Mouse (Mus musculus): ENCODE results near the gene Tmem9b. TPM values are rescaled to one million over a fixed set of nuclear protein-coding genes. Genes with fewer than 3 reads are reported as not detected.
A peak's percentile ranks its signal among the peaks of the same experiment; 100 is the strongest.

Gene Tmem9b
- total and polyA plus RNA-seq, 3 experiments: 26.4 to 30.6 TPM; not detected in 1

DNA sequence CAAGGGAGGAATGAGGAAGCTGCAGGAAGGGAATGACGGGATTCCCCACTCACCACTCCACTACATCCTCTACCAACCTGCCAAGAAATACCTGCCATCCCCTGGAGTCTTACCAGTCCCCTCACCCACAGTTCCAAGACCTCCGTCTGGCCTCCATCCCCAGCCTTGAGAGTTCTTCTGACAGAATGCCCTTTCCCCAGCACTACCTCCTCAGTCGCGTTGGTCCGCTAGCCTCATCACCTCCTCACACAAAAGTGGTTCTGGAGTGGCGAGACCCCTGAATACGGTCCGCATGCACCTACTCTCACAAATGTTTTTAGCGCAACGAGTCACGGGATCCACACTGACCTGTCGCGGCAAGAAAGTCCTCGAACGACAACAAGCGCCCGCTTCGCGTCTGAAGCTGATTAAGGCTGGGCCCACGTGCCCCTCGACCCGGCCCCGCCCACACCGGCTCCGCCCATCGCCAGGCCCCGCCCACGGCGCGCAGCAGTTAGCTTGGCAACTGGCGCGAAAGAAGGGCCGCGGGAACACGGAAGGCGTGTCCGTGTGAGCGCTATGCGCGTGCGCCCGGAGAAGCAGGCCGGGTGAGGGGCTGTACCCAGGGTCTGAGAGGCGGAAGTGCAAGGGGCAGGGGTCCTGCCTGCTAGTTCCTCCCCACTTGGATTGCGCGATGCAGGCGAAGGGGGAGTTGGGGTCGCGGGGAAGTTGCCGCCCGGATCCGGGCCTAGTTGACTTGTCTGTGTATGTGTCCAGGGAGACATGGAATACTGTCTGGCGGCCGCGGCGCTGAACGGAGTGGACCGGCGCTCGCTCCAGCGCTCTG is 49.3 kb downstream of the Tmem9b start, which contains the start of the genes St5 and Akip1:
Gene St5 (minus strand): TSS at position 416 of the 826 bp plus-strand sequence.
Gene Akip1 (plus strand): TSS at position 501 of the 826 bp plus-strand sequence.
- Histone ChIP-seq H3K27me3 (ENCODE audit: control insufficient read depth in 1 of 2, insufficient read depth in 2 of 2, low read length in 2 of 2) (no peaks in the 10 kb centered on the region), H3K4me3 (ENCODE audit: control insufficient read depth in 1 of 2, insufficient read depth in 1 of 2, low read depth in 2 of 2, low read length in 2 of 2) (peak within 1 kb of the TSS; percentile 72 to 88), H3K4me1 (ENCODE audit: control insufficient read depth in 1 of 2, insufficient read depth in 2 of 2, low read length in 2 of 2) (peaks cover 3 to 25% of the 10 kb centered on the region in 2 experiments), H3K9me3 (replicated peaks; ENCODE audit: insufficient read depth, low read length) (no peaks in the 10 kb centered on the region), H3K9ac (ENCODE audit: control insufficient read depth, low read depth, low read length, poor library complexity, severe bottlenecking) (peak within 1 kb of the TSS; percentile 90), H3K36me3 (ENCODE audit: control insufficient read depth in 1 of 2, insufficient read depth in 2 of 2, low read length in 2 of 2) (peaks cover 0 to 22% of the 10 kb centered on the region in 2 experiments; a peak in 2 of 4 replicates), H3K79me2 (ENCODE audit: control insufficient read depth, insufficient read depth, low read length, poor library complexity) (peaks cover 4% of the 10 kb centered on the region), H3K27ac (ENCODE audit: control insufficient read depth, low read depth, low read length) (peak within 1 kb of the TSS; percentile 56)
- DNase-seq (ENCODE audit: low read depth, low spot score): peak; percentile 97
- TF ChIP-seq MAFK (IDR thresholded peaks at IDR 0.05; ENCODE audit: borderline replicate concordance, low read depth, low read length): no peak
- no peak for TF ChIP-seq CHD1 (IDR thresholded peaks at IDR 0.05; ENCODE audit: low read depth, low read length)
- TF ChIP-seq ZNF384 (IDR thresholded peaks at IDR 0.05; ENCODE audit: low read depth, low read length): no peak
- TF ChIP-seq TCF12 (IDR thresholded peaks at IDR 0.05; ENCODE audit: low read depth, low read length): 0 out of 2 replicates have a peak, but pooled peaks have one; percentile 11
- TF ChIP-seq E2F4 (IDR thresholded peaks at IDR 0.05; ENCODE audit: borderline replicate concordance, low read depth, low read length): peak; percentile 59; the same call in 1 of the 2 replicates
- TF ChIP-seq UBTF (IDR thresholded peaks at IDR 0.05; ENCODE audit: borderline replicate concordance, insufficient read depth, low read depth, low read length): no peak
- no peak for TF ChIP-seq CHD2 (IDR thresholded peaks at IDR 0.05; ENCODE audit: low read length)
- 0 out of 2 replicates have a peak, but pooled peaks have one; percentile 37 for TF ChIP-seq ETS1 (IDR thresholded peaks at IDR 0.05; ENCODE audit: low read depth, low read length)
- TF ChIP-seq MYC (IDR thresholded peaks at IDR 0.05; ENCODE audit: low read depth, low read length): peak; percentile 50; the same call in 1 of the 2 replicates
- TF ChIP-seq TAL1 (IDR thresholded peaks at IDR 0.05; ENCODE audit: low read length): no peak
- no peak for TF ChIP-seq GATA1 (IDR thresholded peaks at IDR 0.05; ENCODE audit: low read depth, low read length)
- TF ChIP-seq POLR2A (IDR thresholded peaks at IDR 0.05; ENCODE audit: control insufficient read depth in 1 of 2, insufficient read depth in 1 of 2, low read depth in 1 of 2, low read length in 2 of 2, poor library complexity in 1 of 2): peak; percentile 85 to 91
- TF ChIP-seq ZC3H11A (IDR thresholded peaks at IDR 0.05; ENCODE audit: low read depth, low read length): no peak
- TF ChIP-seq ELF1 (IDR thresholded peaks at IDR 0.05; ENCODE audit: low read depth, low read length): peak; percentile 93
- TF ChIP-seq USF1 (IDR thresholded peaks at IDR 0.05; ENCODE audit: low read depth, low read length): peak; percentile 94
- TF ChIP-seq NRF1 (IDR thresholded peaks at IDR 0.05; ENCODE audit: insufficient read depth, low read depth, low read length, poor library complexity, severe bottlenecking): peak; percentile 96
- peak; percentile 73 for TF ChIP-seq HCFC1 (IDR thresholded peaks at IDR 0.05; ENCODE audit: low read depth, low read length)
- TF ChIP-seq TBP (IDR thresholded peaks at IDR 0.05; ENCODE audit: low read depth, low read length): no peak
- peak; percentile 79 for TF ChIP-seq SIN3A (IDR thresholded peaks at IDR 0.05; ENCODE audit: low read length)
- TF ChIP-seq NELFE (IDR thresholded peaks at IDR 0.05; ENCODE audit: low read depth, low read length): peak; percentile 80
- peak in 1 of 2 experiments; percentile 53; a peak in 1 of 4 replicates for TF ChIP-seq USF2 (IDR thresholded peaks at IDR 0.05; ENCODE audit: borderline replicate concordance in 1 of 2, insufficient read depth in 1 of 2, low read depth in 1 of 2, low read length in 2 of 2)
- TF ChIP-seq MXI1 (IDR thresholded peaks at IDR 0.05; ENCODE audit: low read depth, low read length): peak; percentile 90
- TF ChIP-seq SMC3 (IDR thresholded peaks at IDR 0.05; ENCODE audit: low read depth, low read length): no peak
- TF ChIP-seq MAX (IDR thresholded peaks at IDR 0.05; ENCODE audit: low read length): peak; percentile 98
- TF ChIP-seq JUND (IDR thresholded peaks at IDR 0.05; ENCODE audit: low read depth, low read length): no peak
- TF ChIP-seq MEF2A (IDR thresholded peaks at IDR 0.05; ENCODE audit: extremely low read depth, insufficient replicate concordance, low read depth, low read length, poor library complexity, severe bottlenecking): no peak
- peak; percentile 44; the same call in 1 of the 2 replicates for TF ChIP-seq ZMIZ1 (IDR thresholded peaks at IDR 0.05; ENCODE audit: low read depth, low read length)
- no peak for TF ChIP-seq RCOR1 (IDR thresholded peaks at IDR 0.05; ENCODE audit: low read depth, low read length)
- no peak for TF ChIP-seq ZKSCAN1 (IDR thresholded peaks at IDR 0.05; ENCODE audit: low read depth, low read length)
- peak; percentile 41; the same call in 1 of the 2 replicates for TF ChIP-seq POLR2AphosphoS2 (IDR thresholded peaks at IDR 0.05; ENCODE audit: low read length)
- no peak for TF ChIP-seq EP300 (IDR thresholded peaks at IDR 0.05; ENCODE audit: low read depth in 1 of 2, low read length in 2 of 2)
- 0 out of 2 replicates have a peak, but pooled peaks have one; percentile 17 for TF ChIP-seq MAZ (IDR thresholded peaks at IDR 0.05; ENCODE audit: low read depth, low read length)
- TF ChIP-seq BHLHE40 (IDR thresholded peaks at IDR 0.05; ENCODE audit: borderline replicate concordance, low read depth, low read length): peak; percentile 81
- no peak for TF ChIP-seq POLR2AphosphoS5 (IDR thresholded peaks at IDR 0.05; ENCODE audit: borderline replicate concordance, low read depth, low read length)
- TF ChIP-seq MYB (IDR thresholded peaks at IDR 0.05; ENCODE audit: low read depth, low read length): no peak
